Mouse (Mus musculus): ENCODE measurements around the gene Alg5.
A peak's percentile ranks its signal among the peaks of the same experiment; 100 is the strongest.

The Alg5 gene

DNA sequence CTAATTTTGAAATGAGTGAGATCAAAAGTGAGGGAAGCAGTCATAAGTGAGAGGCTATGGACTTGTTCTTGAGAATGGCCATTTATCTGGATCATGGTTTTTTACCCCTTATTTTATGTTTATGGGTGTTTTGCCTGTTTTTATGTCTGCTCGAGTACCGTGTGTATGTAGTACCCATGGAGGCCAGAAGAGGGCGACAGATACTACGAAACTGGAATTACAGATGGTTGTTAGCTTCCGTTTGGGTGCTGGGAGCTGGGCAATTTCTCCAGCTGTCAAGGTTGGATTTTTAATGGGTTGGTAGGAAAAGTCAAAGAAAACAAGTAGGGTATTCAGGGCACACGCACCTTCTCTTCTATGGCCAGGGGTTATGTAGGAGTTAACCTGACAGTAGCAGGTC lies 58.4 kb downstream of the Alg5 start:
- no peak for DNase-seq (ENCODE audit: low read depth, low spot score)

- DNase-seq (ENCODE audit: low read depth, low spot score): no peak
These were observed 60.0 kb downstream of the Alg5 start for GRCm38 (mm10) chr3:54795379-54795778.

- DNase-seq (ENCODE audit: low read depth, low spot score): no peak
These were observed 60.5 kb downstream of the Alg5 start for GRCm38 (mm10) chr3:54795806-54796205.

GRCm38 (mm10) chr3:54797211-54797610 lies 61.9 kb downstream of the Alg5 start:
- peak; percentile 48 for DNase-seq (ENCODE audit: low read depth, low spot score)
